Mouse (Mus musculus) thymus, postnatal 36 days (tissue): ENCODE data around the gene Vldlr.

ENCODE experiments used
- DNase-seq, 2 experiments: peaks; one replicate each; pipeline ENCODE4 v3.0.0; 2022; ENCODE audit warnings: mixed read lengths in 2 of 2

The Vldlr gene

GRCm38 (mm10) chr19:27239913-27240312 lies 23.6 kb downstream of the Vldlr start:
- DNase-seq: no peak

- DNase-seq: no peak
These were observed 27.2 kb downstream of the Vldlr start for GRCm38 (mm10) chr19:27243527-27243926.

DNA sequence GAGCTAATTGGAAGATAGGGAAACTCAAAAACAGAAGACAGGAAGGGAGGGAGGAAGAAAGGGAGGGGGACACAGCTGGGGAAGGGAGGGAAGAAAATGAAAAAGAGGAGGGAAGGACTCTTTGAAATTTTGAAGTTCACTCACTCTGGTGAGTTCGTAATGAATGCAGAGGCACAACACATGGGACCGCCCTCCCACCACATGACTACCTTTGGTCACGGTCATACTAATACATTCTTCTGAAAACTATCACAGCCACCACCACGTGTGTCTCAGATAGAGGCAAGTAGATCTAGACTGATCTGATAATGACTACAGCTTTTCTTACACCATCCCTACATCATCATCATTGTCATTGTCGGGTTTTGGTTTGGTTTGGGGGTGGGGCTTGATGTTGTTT lies 38.5 kb downstream of the Vldlr start:
- no peak for DNase-seq

- no peak for DNase-seq
These were observed 39.4 kb downstream of the Vldlr start for GRCm38 (mm10) chr19:27255678-27256077.

- DNase-seq: no peak
These were observed 43.8 kb downstream of the Vldlr start for GRCm38 (mm10) chr19:27260102-27260501.

DNA sequence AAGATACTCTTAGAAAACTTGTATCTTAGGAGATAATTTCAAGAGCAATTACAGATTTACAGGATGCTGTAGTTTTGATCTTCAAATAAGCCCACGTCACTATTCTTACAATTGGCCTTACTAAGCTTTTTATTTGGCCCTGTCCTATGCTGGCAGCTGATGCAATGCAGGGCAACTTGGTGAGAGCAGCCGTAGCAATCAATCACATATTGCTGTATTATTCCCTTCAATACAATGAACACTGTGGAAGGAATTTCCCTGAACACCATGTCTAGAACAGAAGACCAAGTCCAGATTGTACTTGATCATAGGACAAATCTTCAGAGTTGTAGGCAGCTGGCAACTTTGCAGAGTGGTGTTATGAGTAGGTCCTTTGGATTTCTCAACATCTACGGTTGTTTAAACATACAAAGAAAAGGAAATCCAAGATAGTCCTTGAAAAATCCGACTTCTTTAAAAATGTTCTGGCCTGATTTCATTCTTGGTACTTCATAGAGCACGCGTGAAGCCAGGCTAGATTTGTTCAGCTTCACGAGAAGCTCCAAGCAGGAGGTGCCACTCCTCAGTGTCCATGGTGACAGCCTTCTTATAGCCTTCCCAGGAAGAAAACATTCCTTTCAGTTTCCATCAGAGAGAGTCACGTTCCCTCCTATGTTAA lies 44.5 kb downstream of the Vldlr start:
- DNase-seq: no peak

DNA sequence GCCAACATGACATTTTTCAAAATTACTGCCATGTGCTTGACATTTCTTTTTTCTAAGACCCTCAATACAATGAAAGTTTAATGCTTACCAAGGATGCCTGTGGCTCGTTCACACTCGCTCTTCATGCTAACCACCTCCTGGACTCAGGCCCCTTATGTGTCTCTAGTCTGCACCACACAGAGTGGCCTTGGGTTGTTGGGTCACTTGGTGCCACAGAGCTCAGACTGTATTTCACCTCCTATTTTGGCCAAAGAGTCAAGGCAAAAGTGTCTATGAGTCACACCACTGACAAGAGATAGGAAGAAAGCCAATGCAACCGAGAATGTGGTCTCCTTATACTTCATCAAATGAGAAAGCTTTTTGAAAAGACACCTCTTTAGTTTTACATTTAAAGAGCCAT lies 45.9 kb downstream of the Vldlr start:
- DNase-seq: no peak

GRCm38 (mm10) chr19:27273385-27273784 lies 57.1 kb downstream of the Vldlr start:
- no peak for DNase-seq

DNA sequence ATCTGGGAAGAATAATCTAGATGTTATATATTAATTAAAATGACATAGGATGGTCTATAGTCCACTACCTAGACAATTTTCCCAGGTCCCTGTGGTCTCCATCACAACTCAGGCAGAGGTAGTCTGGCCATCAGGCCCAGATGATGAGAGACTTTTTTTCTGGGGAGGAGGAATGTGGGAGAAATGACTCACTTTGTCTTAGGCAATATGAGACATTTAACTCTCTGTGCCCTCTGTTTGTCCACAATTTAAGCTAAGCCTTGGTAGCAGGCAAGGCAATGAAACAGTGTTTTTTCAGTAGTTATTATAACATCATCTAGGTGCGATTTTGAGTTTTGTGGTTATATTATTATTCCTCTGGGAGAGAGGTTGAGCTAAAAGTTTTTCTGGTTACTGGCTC lies 58.1 kb downstream of the Vldlr start:
- no peak for DNase-seq

DNA sequence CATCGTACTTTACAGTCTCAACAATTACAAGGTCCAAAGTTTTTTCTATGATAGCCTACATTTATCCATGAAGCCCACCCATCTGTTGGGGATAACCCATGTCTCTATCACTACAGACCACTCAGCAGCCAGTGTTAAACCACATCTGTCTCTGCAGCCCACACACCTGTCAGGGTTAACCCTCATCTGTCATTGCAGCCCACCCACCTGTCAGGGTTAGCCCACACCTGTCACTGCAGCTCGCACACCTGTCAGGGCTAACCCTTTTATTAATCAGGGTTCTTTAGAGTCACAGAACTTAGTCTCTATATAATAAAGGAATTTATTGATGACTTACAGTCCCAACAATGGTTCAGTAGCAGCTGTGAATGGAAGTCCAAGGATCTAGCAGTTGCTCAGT lies 62.9 kb downstream of the Vldlr start:
- DNase-seq: no peak
